Mouse (Mus musculus): ENCODE measurements around the gene Gm17657. TPM values are rescaled to one million over a fixed set of nuclear protein-coding genes. Genes with fewer than 3 reads are reported as not detected.
A peak's percentile ranks its signal among the peaks of the same experiment; 100 is the strongest.

The Gm17657 gene
- total RNA-seq (2014; rRNA removed) (not detected in 2 replicates), polyA plus RNA-seq (2012; rRNA removed) (not detected in 2 replicates)

DNA sequence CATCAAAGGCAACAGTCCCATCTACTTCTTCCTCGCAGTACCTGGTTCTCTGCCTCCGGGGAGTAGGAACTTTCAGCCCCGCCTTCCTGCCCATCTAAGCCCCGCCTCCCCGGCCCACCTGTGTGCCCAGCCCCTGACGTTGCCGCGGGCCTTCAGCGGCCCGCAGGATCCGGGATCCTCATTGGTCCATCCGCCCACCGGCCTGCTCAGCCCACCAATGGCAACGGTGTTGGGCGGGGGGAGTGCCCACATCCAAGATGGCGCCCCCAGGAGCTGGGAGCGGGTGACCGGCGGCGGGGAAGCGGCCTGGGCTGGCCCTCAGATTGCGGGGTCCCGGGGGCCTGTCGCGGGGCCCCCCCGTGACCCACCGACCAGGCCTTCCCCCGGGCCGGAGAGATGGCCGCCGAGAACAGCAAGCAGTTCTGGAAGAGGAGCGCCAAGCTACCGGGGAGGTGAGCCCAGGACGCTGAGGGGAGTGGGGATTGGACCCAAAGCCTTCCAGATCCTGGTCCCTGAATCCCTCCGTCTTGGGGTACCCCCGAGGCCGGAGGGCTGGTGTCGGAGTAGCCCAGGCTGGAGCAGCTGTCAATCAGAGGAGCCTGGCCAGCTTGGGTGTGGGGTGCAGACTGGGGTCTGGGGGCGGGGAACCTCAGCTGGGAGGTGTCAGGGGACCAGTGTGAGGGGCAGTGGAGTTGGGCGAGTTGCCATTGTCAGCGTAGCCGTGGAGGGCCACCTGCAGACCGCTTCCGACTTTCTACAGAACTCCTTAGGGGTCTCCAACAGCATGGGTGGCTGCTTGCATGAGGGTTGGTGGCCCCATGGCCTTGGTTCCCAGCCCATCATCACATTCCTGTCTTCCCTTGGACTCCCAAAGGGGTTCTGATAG, at the start of gene Gm17657, which contains the start of gene Tbc1d22b:
Gene Gm17657, minus strand, starts transcription at position 96 of the 886 bp plus-strand sequence.
Gene Tbc1d22b, plus strand, starts transcription at position 243 of the 886 bp plus-strand sequence.
- Histone ChIP-seq H3K27ac (replicated peaks; ENCODE audit: insufficient read depth, low read depth, low read length) (peak within 1 kb of the TSS; percentile 37; the same call in 1 of the 2 replicates), H3K4me3 (ENCODE audit: insufficient read depth, low read depth, low read length) (peak within 1 kb of the TSS; percentile 85), H3K9ac (ENCODE audit: low read depth, low read length) (peak within 1 kb of the TSS; percentile 90), H3K4me1 (ENCODE audit: control insufficient read depth, insufficient read depth, low read length) (peaks cover 8% of the 10 kb centered on the region), H3K36me3 (ENCODE audit: control insufficient read depth, insufficient read depth, low read length) (no peaks in the 10 kb centered on the region), H3K79me2 (ENCODE audit: control insufficient read depth, insufficient read depth, low read length) (peaks cover 12% of the 10 kb centered on the region; the same call in 1 of the 2 replicates), H3K27me3 (ENCODE audit: control insufficient read depth, insufficient read depth, low read length) (no peaks in the 10 kb centered on the region)
- 1% methylated on average over 44 of the region's 44 CpGs for WGBS
- TF ChIP-seq POLR2A (IDR thresholded peaks at IDR 0.05; ENCODE audit: extremely low read depth, insufficient read depth, low read length) (0 out of 2 replicates have a peak, but pooled peaks have one; percentile 34), CTCF (IDR thresholded peaks at IDR 0.05; ENCODE audit: low read depth, low read length) (no peak)
- DNase-seq (ENCODE audit: extremely low read depth, low read depth, low spot score): peak; percentile 79

DNA sequence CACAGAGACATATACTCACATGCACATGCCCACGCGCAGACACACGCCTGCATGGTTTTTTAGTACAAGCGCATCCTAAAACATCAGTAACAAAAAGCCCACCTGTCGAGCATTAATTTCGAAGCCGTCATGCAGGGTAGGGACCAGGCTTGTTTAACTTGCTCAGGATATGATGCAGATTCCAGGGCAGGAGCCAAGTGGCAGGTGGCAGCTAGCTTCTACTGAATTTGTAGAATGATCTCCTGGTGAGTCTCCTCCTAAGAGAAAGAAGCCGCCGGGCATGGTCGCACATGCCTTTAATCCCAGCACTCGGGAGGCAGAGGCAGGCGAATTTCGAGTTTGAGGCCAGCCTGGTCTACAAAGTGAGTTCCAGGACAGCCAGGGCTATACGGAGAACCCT, 49.6 kb upstream of the Gm17657 start:
- TF ChIP-seq POLR2A (IDR thresholded peaks at IDR 0.05; ENCODE audit: extremely low read depth, insufficient read depth, low read length) (no peak), CTCF (IDR thresholded peaks at IDR 0.05; ENCODE audit: low read depth, low read length) (no peak)
- no peak overlapping the region for H3K27ac ChIP-seq (replicated peaks; ENCODE audit: insufficient read depth, low read depth, low read length)
- H3K4me1 ChIP-seq (ENCODE audit: control insufficient read depth, insufficient read depth, low read length): no peaks in the 10 kb centered on the region
- DNase-seq (ENCODE audit: extremely low read depth, low read depth, low spot score): no peak
- peaks cover 1% of the 10 kb centered on the region; the same call in 1 of the 2 replicates for H3K36me3 ChIP-seq (ENCODE audit: control insufficient read depth, insufficient read depth, low read length)
- no peaks in the 10 kb centered on the region for H3K27me3 ChIP-seq (ENCODE audit: control insufficient read depth, insufficient read depth, low read length)
- H3K9ac ChIP-seq (ENCODE audit: low read depth, low read length): no peak overlapping the region
- WGBS: 95% methylated on average over 14 of the region's 14 CpGs
- no peaks in the 10 kb centered on the region for H3K79me2 ChIP-seq (ENCODE audit: control insufficient read depth, insufficient read depth, low read length)
- no peak overlapping the region for H3K4me3 ChIP-seq (ENCODE audit: insufficient read depth, low read depth, low read length)

DNA sequence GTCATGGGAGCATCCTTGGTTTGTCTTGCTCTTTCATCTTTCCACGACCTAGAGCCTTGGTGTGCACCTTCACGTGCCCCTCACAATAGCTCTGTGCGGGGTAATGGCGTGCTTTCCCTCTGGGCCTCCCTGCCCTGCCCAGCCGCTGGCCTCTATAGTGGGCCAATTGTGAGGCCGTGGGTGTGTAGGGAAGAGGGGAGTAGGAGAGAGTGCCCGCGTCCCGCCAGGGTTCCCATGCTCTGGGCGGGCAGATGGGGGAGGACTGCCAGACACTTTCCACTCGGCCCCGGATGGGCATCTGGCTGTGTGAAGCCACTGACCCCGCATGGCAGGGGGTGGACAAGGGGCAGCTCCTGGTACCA, 47.3 kb upstream of the Gm17657 start:
- Histone ChIP-seq H3K4me3 (ENCODE audit: insufficient read depth, low read depth, low read length) (no peak overlapping the region), H3K27me3 (ENCODE audit: control insufficient read depth, insufficient read depth, low read length) (no peaks in the 10 kb centered on the region), H3K27ac (replicated peaks; ENCODE audit: insufficient read depth, low read depth, low read length) (no peak overlapping the region), H3K9ac (ENCODE audit: low read depth, low read length) (no peak overlapping the region), H3K4me1 (ENCODE audit: control insufficient read depth, insufficient read depth, low read length) (no peaks in the 10 kb centered on the region), H3K79me2 (ENCODE audit: control insufficient read depth, insufficient read depth, low read length) (no peaks in the 10 kb centered on the region), H3K36me3 (ENCODE audit: control insufficient read depth, insufficient read depth, low read length) (peaks cover 1% of the 10 kb centered on the region; the same call in 1 of the 2 replicates)
- DNase-seq (ENCODE audit: extremely low read depth, low read depth, low spot score): no peak
- 96% methylated on average over 13 of the region's 13 CpGs for WGBS
- no peak for TF ChIP-seq POLR2A (IDR thresholded peaks at IDR 0.05; ENCODE audit: extremely low read depth, insufficient read depth, low read length)
- no peak for TF ChIP-seq CTCF (IDR thresholded peaks at IDR 0.05; ENCODE audit: low read depth, low read length)

DNA sequence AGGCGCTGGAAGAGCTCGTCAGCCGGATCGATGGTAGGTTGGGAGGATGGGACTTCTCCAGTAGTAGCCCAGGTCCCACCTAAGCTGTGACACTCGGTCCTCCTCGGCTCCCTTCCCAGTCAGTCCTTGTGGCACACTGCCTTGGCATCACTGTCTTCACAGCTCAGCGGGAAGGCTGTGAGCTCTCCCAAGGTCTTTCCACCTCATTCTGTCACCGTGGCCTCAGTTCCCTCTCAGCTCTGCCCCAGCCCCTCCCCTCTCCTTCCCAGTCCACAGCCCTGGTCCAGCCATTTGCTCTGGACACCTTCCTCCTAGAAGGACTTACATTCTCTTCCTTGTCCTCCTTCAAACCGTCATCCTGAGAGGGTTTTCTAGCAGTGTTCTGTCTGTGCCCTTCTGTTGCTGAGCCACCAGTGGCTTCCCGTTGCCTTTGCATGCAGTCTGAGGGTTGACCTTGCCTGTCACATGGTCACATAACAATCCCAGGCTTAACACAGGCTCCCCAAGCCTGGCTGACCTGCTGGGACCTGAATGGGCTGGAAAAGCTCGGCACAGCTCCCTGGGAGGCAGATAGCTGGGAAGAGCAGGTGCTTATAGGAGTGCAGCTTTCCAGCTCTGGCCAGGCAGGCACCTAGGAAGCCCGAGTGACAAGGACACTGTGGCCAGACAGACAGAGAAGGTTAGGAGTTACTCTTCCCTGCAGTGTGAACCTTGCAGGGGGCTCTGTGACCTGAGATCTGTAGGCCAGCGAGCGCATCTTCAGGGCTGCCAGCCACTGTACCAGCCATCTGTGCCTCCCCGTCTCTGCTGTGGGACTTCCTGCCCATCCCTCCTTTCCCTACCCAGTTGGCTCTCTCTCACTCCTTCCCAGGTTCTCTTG, 46.7 kb upstream of the Gm17657 start:
- no peak overlapping the region for H3K27ac ChIP-seq (replicated peaks; ENCODE audit: insufficient read depth, low read depth, low read length)
- 88% methylated on average over 15 of the region's 15 CpGs for WGBS
- H3K27me3 ChIP-seq (ENCODE audit: control insufficient read depth, insufficient read depth, low read length): no peaks in the 10 kb centered on the region
- DNase-seq (ENCODE audit: extremely low read depth, low read depth, low spot score): no peak
- no peaks in the 10 kb centered on the region for H3K4me1 ChIP-seq (ENCODE audit: control insufficient read depth, insufficient read depth, low read length)
- TF ChIP-seq CTCF (IDR thresholded peaks at IDR 0.05; ENCODE audit: low read depth, low read length): no peak
- TF ChIP-seq POLR2A (IDR thresholded peaks at IDR 0.05; ENCODE audit: extremely low read depth, insufficient read depth, low read length): no peak
- peaks cover 1% of the 10 kb centered on the region; the same call in 1 of the 2 replicates for H3K36me3 ChIP-seq (ENCODE audit: control insufficient read depth, insufficient read depth, low read length)
- no peak overlapping the region for H3K4me3 ChIP-seq (ENCODE audit: insufficient read depth, low read depth, low read length)
- H3K9ac ChIP-seq (ENCODE audit: low read depth, low read length): no peak overlapping the region
- H3K79me2 ChIP-seq (ENCODE audit: control insufficient read depth, insufficient read depth, low read length): no peaks in the 10 kb centered on the region

DNA sequence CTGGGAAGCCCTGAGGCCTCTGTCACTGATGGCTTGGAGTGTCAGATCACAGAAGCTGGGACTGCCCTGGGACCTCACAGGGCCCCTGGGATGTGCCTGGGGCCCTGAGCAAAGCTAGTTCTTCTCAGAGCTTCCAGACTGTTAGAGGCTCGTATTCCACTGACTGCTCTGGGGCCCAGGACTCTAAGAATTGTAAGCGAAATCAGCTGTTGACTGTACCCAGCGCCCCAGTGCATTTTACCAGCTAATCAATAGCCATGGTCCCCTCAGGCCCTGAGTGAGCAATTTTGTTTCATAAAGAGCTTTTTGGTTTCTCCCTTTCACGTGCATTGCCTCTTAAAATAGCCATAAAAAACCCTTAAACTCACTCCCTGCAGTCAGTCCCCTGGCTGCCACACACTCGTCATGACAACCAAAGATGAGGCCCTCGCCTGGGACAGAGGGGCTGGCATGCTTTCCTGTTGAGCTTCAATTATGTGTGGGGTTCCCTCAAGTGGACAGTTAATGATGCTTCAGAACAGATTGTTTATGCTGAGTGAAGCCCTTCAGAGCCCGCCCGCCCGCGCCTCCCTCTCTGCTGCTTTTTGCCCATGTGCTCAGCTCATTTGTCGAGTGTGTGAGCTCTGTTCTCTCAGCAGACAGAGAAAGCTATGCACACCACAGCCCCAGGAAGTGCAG, 39.9 kb upstream of the Gm17657 start:
- Histone ChIP-seq H3K79me2 (ENCODE audit: control insufficient read depth, insufficient read depth, low read length) (no peaks in the 10 kb centered on the region), H3K4me3 (ENCODE audit: insufficient read depth, low read depth, low read length) (no peak overlapping the region), H3K27me3 (ENCODE audit: control insufficient read depth, insufficient read depth, low read length) (no peaks in the 10 kb centered on the region), H3K9ac (ENCODE audit: low read depth, low read length) (no peak overlapping the region), H3K4me1 (ENCODE audit: control insufficient read depth, insufficient read depth, low read length) (no peaks in the 10 kb centered on the region), H3K27ac (replicated peaks; ENCODE audit: insufficient read depth, low read depth, low read length) (no peak overlapping the region), H3K36me3 (ENCODE audit: control insufficient read depth, insufficient read depth, low read length) (no peaks in the 10 kb centered on the region)
- TF ChIP-seq POLR2A (IDR thresholded peaks at IDR 0.05; ENCODE audit: extremely low read depth, insufficient read depth, low read length): no peak
- no peak for TF ChIP-seq CTCF (IDR thresholded peaks at IDR 0.05; ENCODE audit: low read depth, low read length)
- no peak for DNase-seq (ENCODE audit: extremely low read depth, low read depth, low spot score)
- WGBS: 93% methylated on average over 11 of the region's 11 CpGs
